Comparison of ENCODE assay signal across 8 mouse cellular contexts in genomic region chr7:44384716-44385059, GRCm38 (mm10). TPM values are rescaled to one million over a fixed set of nuclear protein-coding genes. Genes with fewer than 3 reads are reported as not detected.
DNase-seq lines count a peak whose midpoint lies in the region; ATAC-seq and TF ChIP-seq lines count a peak whose summit lies in the region.

No protein-coding gene starts in this region.

- no peaks in the 10 kb centered on the region for H3K9me3 ChIP-seq in ES-E14 (ENCODE audit: control insufficient read depth, insufficient read depth, low read depth, low read length)
- 0 out of 2 replicates have a peak, but pooled peaks cover 6% of the 10 kb centered on the region for H3K9me3 ChIP-seq in heart, embryonic 16.5 days (replicated peaks; ENCODE audit: control insufficient read depth, low read length)
- H3K9me3 ChIP-seq in liver, postnatal 0 days (ENCODE audit: low read length): no peaks in the 10 kb centered on the region

- TF ChIP-seq CTCF in heart, adult 2 months (IDR thresholded peaks at IDR 0.05): no peak
- TF ChIP-seq CTCF in liver, postnatal 0 days (IDR thresholded peaks at IDR 0.05; ENCODE audit: low read depth): no peak

- no peaks in the 10 kb centered on the region for H3K79me2 ChIP-seq in heart, adult 2 months (replicated peaks; ENCODE audit: control insufficient read depth, insufficient read depth, low read length)

- H3K27ac ChIP-seq in heart, adult 2 months: no peak overlapping the region
- no peak overlapping the region for H3K27ac ChIP-seq in ES-E14 (ENCODE audit: insufficient read depth, low read depth, low read length, poor library complexity, severe bottlenecking)
- H3K27ac ChIP-seq in heart, embryonic 16.5 days (ENCODE audit: low read length): no peak overlapping the region
- no peak overlapping the region for H3K27ac ChIP-seq in liver, postnatal 0 days (ENCODE audit: low read depth)

- in situ Hi-C loops in ES-E14 (cut with MboI; ENCODE audit: low sequenced_read_pairs in 2 of 2, unreplicated experiment in 2 of 2): no loop called here

- no peak for DNase-seq in heart, adult 2 months
- DNase-seq in heart, postnatal 4 days: no peak
- no peak for DNase-seq in ES-E14 (ENCODE audit: low read depth, low spot score)
- DNase-seq in liver, postnatal 0 days: no peak
- DNase-seq in layer of hippocampus, adult 9-10 months (ENCODE audit: low spot score): no peak
- DNase-seq in cerebellum, postnatal 10 days: no peak
- DNase-seq in spleen, postnatal 4 days (ENCODE audit: low spot score in 2 of 2): no peak

- ATAC-seq in heart, embryonic 16.5 days (replicated peaks; ENCODE audit: extremely low read depth, insufficient read depth, low FRiP score): 0 out of 2 replicates have a peak, but pooled peaks have one; percentile 19
- ATAC-seq in liver, postnatal 0 days: peak; percentile 17

- intact Hi-C loops in heart, adult 2 months (cut with DNase I): no loop called here

- TF ChIP-seq EP300 in heart, adult 2 months (IDR thresholded peaks at IDR 0.05; ENCODE audit: insufficient read depth, low read depth, low read length): no peak
- TF ChIP-seq EP300 in liver, postnatal 0 days (IDR thresholded peaks at IDR 0.05; ENCODE audit: low read depth): no peak

- H3K9ac ChIP-seq in heart, adult 2 months (ENCODE audit: low read depth, low read length): peak overlapping the region; percentile 66
- H3K9ac ChIP-seq in ES-E14 (ENCODE audit: insufficient read depth, low read depth, low read length, poor library complexity, severe bottlenecking): peak overlapping the region; percentile 60; the same call in 1 of the 2 replicates
- peak overlapping the region; percentile 64 for H3K9ac ChIP-seq in heart, embryonic 16.5 days (ENCODE audit: low read length)
- no peak overlapping the region for H3K9ac ChIP-seq in liver, postnatal 0 days (replicated peaks)

- H3K36me3 ChIP-seq in heart, adult 2 months (ENCODE audit: control insufficient read depth, insufficient read depth, low read length): no peaks in the 10 kb centered on the region
- H3K36me3 ChIP-seq in ES-E14 (ENCODE audit: control insufficient read depth, insufficient read depth, low read length, poor library complexity, severe bottlenecking): peaks cover 3% of the 10 kb centered on the region; the same call in 1 of the 2 replicates
- H3K36me3 ChIP-seq in heart, embryonic 16.5 days (ENCODE audit: control insufficient read depth, insufficient read depth): no peaks in the 10 kb centered on the region
- no peaks in the 10 kb centered on the region for H3K36me3 ChIP-seq in liver, postnatal 0 days (replicated peaks; ENCODE audit: insufficient read depth, low read length)

- H3K4me2 ChIP-seq in heart, embryonic 16.5 days (ENCODE audit: low read depth, low read length): peak overlapping the region; percentile 94
- peak overlapping the region; percentile 73 for H3K4me2 ChIP-seq in liver, postnatal 0 days (ENCODE audit: low read depth, low read length)

- TF ChIP-seq POLR2A in heart, adult 2 months (IDR thresholded peaks at IDR 0.05; ENCODE audit: insufficient read depth, low read depth, low read length): no peak

- 3% methylated on average over 17 of the region's 17 CpGs for WGBS in heart, adult 2 months
- 2% methylated on average over 17 of the region's 17 CpGs for WGBS in heart, embryonic 16.5 days
- 2% methylated on average over 17 of the region's 17 CpGs for WGBS in liver, postnatal 0 days (ENCODE audit: insufficient replicate concordance)

- H3K27me3 ChIP-seq in heart, adult 2 months (ENCODE audit: control insufficient read depth, insufficient read depth, low read length): no peaks in the 10 kb centered on the region
- H3K27me3 ChIP-seq in heart, embryonic 16.5 days (ENCODE audit: control insufficient read depth, insufficient read depth, low read length): peaks cover 19% of the 10 kb centered on the region
- peaks cover 19% of the 10 kb centered on the region for H3K27me3 ChIP-seq in liver, postnatal 0 days (ENCODE audit: insufficient read depth, low read length)

- H3K4me3 ChIP-seq in heart, adult 2 months: peak overlapping the region; percentile 61
- H3K4me3 ChIP-seq in ES-E14 (ENCODE audit: insufficient read depth in 1 of 2, low read depth in 1 of 2, low read length in 2 of 2, poor library complexity in 1 of 2, severe bottlenecking in 1 of 2): peak overlapping the region; percentile 67 to 75
- H3K4me3 ChIP-seq in heart, embryonic 16.5 days (ENCODE audit: low read length): peak overlapping the region; percentile 59
- peak overlapping the region; percentile 37 for H3K4me3 ChIP-seq in liver, postnatal 0 days (ENCODE audit: low read depth, low read length)

- no peaks in the 10 kb centered on the region for H3K4me1 ChIP-seq in heart, adult 2 months (ENCODE audit: control insufficient read depth, insufficient read depth, low read length)
- peaks cover 0 to 4% of the 10 kb centered on the region in 2 experiments; a peak in 1 of 4 replicates for H3K4me1 ChIP-seq in ES-E14 (ENCODE audit: control insufficient read depth in 2 of 2, insufficient read depth in 2 of 2, low read length in 2 of 2, poor library complexity in 1 of 2)
- H3K4me1 ChIP-seq in heart, embryonic 16.5 days (ENCODE audit: control insufficient read depth, insufficient read depth, low read length): peaks cover 2% of the 10 kb centered on the region; the same call in 1 of the 2 replicates
- peaks cover 8% of the 10 kb centered on the region for H3K4me1 ChIP-seq in liver, postnatal 0 days (ENCODE audit: insufficient read depth)

TF ChIP-seq in ES-E14, 5 proteins besides CTCF, POLR2A, EP300 and RAD21:
- TF ChIP-seq ZC3H11A (IDR thresholded peaks at IDR 0.05; ENCODE audit: borderline replicate concordance, low read depth, low read length) (no peak), HCFC1 (IDR thresholded peaks at IDR 0.05; ENCODE audit: borderline replicate concordance, insufficient read depth, low read length) (no peak), CHD2 (IDR thresholded peaks at IDR 0.05; ENCODE audit: low read depth, low read length) (no peak), MAFK (IDR thresholded peaks at IDR 0.05; ENCODE audit: insufficient read depth, low read depth, low read length) (no peak), ZNF384 (IDR thresholded peaks at IDR 0.05; ENCODE audit: low read depth, low read length) (no peak)

RNA-seq across cellular contexts. Expression of gene Syt3, which starts 0.8 kb away (rescaled TPM):
- 1 to 10 TPM; 1.4 to 2.5 TPM for total RNA-seq in heart, adult 2 months (2021)
- polyA plus RNA-seq in heart, adult 2 months (2012; rRNA removed): 3.1 and 3.2 TPM in 2 replicates
- total RNA-seq in heart, postnatal 4 days (2021): 1 to 10 TPM in 1 of 2 experiments, under 1 TPM in 1; 0.88 to 1.4 TPM
- total RNA-seq in ES-E14 (2012; rRNA removed): 5.8 and 8.0 TPM in 2 replicates
- polyA plus RNA-seq in heart, embryonic 16.5 days (2015; fragmentation: Nextera tagmentation; extraction: Ambion mirVana): 0.62 and 0.70 TPM in 2 replicates
- polyA plus RNA-seq in liver, postnatal 0 days (2015; fragmentation: Nextera tagmentation; extraction: Ambion mirVana): 0.04 TPM in 1 of 2 replicates, not detected in the other

RNA-seq across cellular contexts. Expression of gene 1700008O03Rik, which starts 0.9 kb away (rescaled TPM):
- total RNA-seq in heart, adult 2 months (2021): under 1 TPM; 0.21 to 0.25 TPM
- polyA plus RNA-seq in heart, adult 2 months (2012; rRNA removed): 0.12 and 0.47 TPM in 2 replicates
- not detected for total RNA-seq in heart, postnatal 4 days (2021)
- 1.4 and 4.8 TPM in 2 replicates for total RNA-seq in ES-E14 (2012; rRNA removed)
- 0.32 and 0.41 TPM in 2 replicates for polyA plus RNA-seq in heart, embryonic 16.5 days (2015; fragmentation: Nextera tagmentation; extraction: Ambion mirVana)
- polyA plus RNA-seq in liver, postnatal 0 days (2015; fragmentation: Nextera tagmentation; extraction: Ambion mirVana): 0.15 and 0.18 TPM in 2 replicates

RNA-seq across cellular contexts. Expression of gene Lrrc4b, which starts 44.1 kb away (rescaled TPM):
- total RNA-seq in heart, adult 2 months (2021): 10 to 100 TPM; 30.1 to 34.1 TPM
- 33.2 and 36.2 TPM in 2 replicates for polyA plus RNA-seq in heart, adult 2 months (2012; rRNA removed)
- 10 to 100 TPM; 50.2 to 51.9 TPM for total RNA-seq in heart, postnatal 4 days (2021)
- total RNA-seq in ES-E14 (2012; rRNA removed): 0.18 TPM in 1 of 2 replicates, not detected in the other
- 1.2 and 1.3 TPM in 2 replicates for polyA plus RNA-seq in heart, embryonic 16.5 days (2015; fragmentation: Nextera tagmentation; extraction: Ambion mirVana)
- polyA plus RNA-seq in liver, postnatal 0 days (2015; fragmentation: Nextera tagmentation; extraction: Ambion mirVana): not detected in 2 replicates

Comparison
In these comparisons a context has a peak if more than half of its experiments do, and no peak if none do; other contexts are left out.
1. RNA of gene Lrrc4b, which starts 44.1 kb away (total RNA-seq): 50.2 to 51.9 TPM in heart, postnatal 4 days and 30.1 to 34.1 TPM in heart, adult 2 months; 0.18 TPM in ES-E14; every median in the first group is over 10 times any median in the second.
2. Peak in every context shown above with its lines, with median percentiles within 50 percentile points of each other: H3K4me3 ChIP-seq.